10 mouse cellular contexts compared by ENCODE assay signal in the genomic region with DNA sequence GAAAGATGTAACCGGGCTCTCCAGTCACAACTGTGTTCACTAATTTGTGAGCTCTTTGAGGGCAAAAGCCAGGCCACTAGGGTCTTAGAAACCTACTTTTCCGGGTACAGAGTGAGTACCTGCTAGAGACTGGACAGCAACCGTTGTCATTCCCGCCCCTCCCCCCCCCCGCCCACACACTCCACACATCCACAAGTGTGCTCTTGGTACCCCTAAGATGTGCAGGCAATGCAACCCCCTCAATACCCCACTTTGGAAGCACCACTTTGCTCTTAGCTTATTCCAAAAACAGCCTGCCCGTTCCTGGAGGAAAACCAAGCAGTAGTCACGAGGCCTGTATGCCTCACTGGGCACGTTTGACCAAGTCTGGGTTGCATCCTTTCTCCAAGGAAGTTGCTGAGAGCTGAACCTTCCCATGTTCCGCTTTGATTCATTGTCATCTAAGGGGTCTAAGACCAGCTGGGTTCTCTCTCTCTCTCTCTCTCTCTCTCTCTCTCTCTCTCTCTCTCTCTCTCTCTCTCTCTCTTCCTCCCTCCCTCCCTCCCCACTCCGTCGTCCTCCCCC. TPM values are rescaled to one million over a fixed set of nuclear protein-coding genes. Genes with fewer than 3 reads are reported as not detected.
DNase-seq lines count a peak whose midpoint lies in the region; ATAC-seq and TF ChIP-seq lines count a peak whose summit lies in the region.
"Had no signal": no experiment of that assay in that cellular context is flagged by ENCODE, and none has a peak within 500 bp of the region (broad histone marks: within the 10 kb centered on the region; RNA-seq: fewer than 3 reads in every experiment).

No protein-coding gene starts in this region.

- WGBS in kidney, embryonic 14.5 days = 8% methylated on average over 8 of the region's 11 CpGs
- WGBS in kidney, adult 2 months = 11% methylated on average over 9 of the region's 11 CpGs
- WGBS in embryonic facial prominence, embryonic 15.5 days = 5% methylated on average over 9 of the region's 11 CpGs

- peak overlapping the region; percentile 9; the same call in 1 of the 2 replicates for H3K4me2 ChIP-seq in kidney, embryonic 14.5 days (replicated peaks; ENCODE audit: low read depth, low read length)
- peak overlapping the region; percentile 80 for H3K4me2 ChIP-seq in embryonic facial prominence, embryonic 15.5 days (replicated peaks)

- H3K4me3 ChIP-seq in kidney, embryonic 14.5 days (ENCODE audit: low read length) = no peak overlapping the region
- H3K4me3 ChIP-seq in kidney, adult 2 months (ENCODE audit: insufficient read depth, low read depth, low read length) = no peak overlapping the region
- H3K4me3 ChIP-seq in embryonic facial prominence, embryonic 15.5 days (replicated peaks) = no peak overlapping the region; the same call in 1 of the 2 replicates

- intact Hi-C loops in left cerebral cortex, postnatal 25 days (cut with DNase I) = loop anchor here (1.0 to 5.0 kb wide), 3 partner anchors 74 to 326 kb away; no protein-coding TSS in a partner anchor

- no peak for ATAC-seq in kidney, embryonic 14.5 days (ENCODE audit: low FRiP score, low TSS enrichment)
- ATAC-seq in embryonic facial prominence, embryonic 15.5 days (ENCODE audit: insufficient number of reproducible peaks, low FRiP score, low TSS enrichment, low read depth) = no peak

- H3K9me3 ChIP-seq in kidney, embryonic 14.5 days (ENCODE audit: control insufficient read depth, low read length) = no peaks in the 10 kb centered on the region
- H3K9me3 ChIP-seq in embryonic facial prominence, embryonic 15.5 days (replicated peaks) = no peaks in the 10 kb centered on the region

- no peak overlapping the region for H3K9ac ChIP-seq in kidney, embryonic 14.5 days (ENCODE audit: low read depth, low read length)
- H3K9ac ChIP-seq in embryonic facial prominence, embryonic 15.5 days = no peak overlapping the region

- H3K4me1 ChIP-seq in kidney, embryonic 14.5 days (ENCODE audit: control insufficient read depth, insufficient read depth, low read length) = peaks cover 11% of the 10 kb centered on the region
- no peaks in the 10 kb centered on the region for H3K4me1 ChIP-seq in kidney, adult 2 months (ENCODE audit: control insufficient read depth, insufficient read depth, low read length)
- H3K4me1 ChIP-seq in embryonic facial prominence, embryonic 15.5 days = peaks cover 39% of the 10 kb centered on the region

- H3K27ac ChIP-seq in kidney, embryonic 14.5 days (ENCODE audit: low read depth, low read length) = no peak overlapping the region
- no peak overlapping the region for H3K27ac ChIP-seq in kidney, adult 2 months (ENCODE audit: insufficient read depth, low read depth, low read length)
- H3K27ac ChIP-seq in embryonic facial prominence, embryonic 15.5 days (replicated peaks) = no peak overlapping the region

- H3K36me3 ChIP-seq in kidney, embryonic 14.5 days (ENCODE audit: control insufficient read depth, insufficient read depth, low read length) = no peaks in the 10 kb centered on the region
- no peaks in the 10 kb centered on the region for H3K36me3 ChIP-seq in kidney, adult 2 months (ENCODE audit: control insufficient read depth, insufficient read depth, low read length)
- no peaks in the 10 kb centered on the region for H3K36me3 ChIP-seq in embryonic facial prominence, embryonic 15.5 days
- H3K36me3 ChIP-seq: G1E had no signal

- H3K27me3 ChIP-seq in kidney, embryonic 14.5 days (ENCODE audit: control insufficient read depth, insufficient read depth, low read length) = peaks cover 61% of the 10 kb centered on the region
- no peaks in the 10 kb centered on the region for H3K27me3 ChIP-seq in kidney, adult 2 months (replicated peaks; ENCODE audit: control insufficient read depth, insufficient read depth, low read length)
- peaks cover 77% of the 10 kb centered on the region for H3K27me3 ChIP-seq in embryonic facial prominence, embryonic 15.5 days

- no peak for TF ChIP-seq CTCF in kidney, adult 2 months (conservative IDR thresholded peaks at IDR 0.05; ENCODE audit: insufficient read depth, insufficient read length, low read depth, low read length)

- TF ChIP-seq POLR2A in kidney, adult 2 months (IDR thresholded peaks at IDR 0.05; ENCODE audit: low read depth, low read length) = no peak

- DNase-seq in kidney, adult 2 months = no peak
- peak; percentile 63 to 86 for DNase-seq in left cerebral cortex, postnatal 25 days (ENCODE audit: low spot score in 2 of 2)
- peak; percentile 67 for DNase-seq in right cerebral cortex, postnatal 25 days
- no peak for DNase-seq in T-cell, adult 2 months (ENCODE audit: low spot score)
- DNase-seq in natural killer cell, adult 2 months (ENCODE audit: low spot score in 2 of 2) = no peak
- DNase-seq in thymus, adult 18-20 months = no peak

RNA-seq across cellular contexts. Expression of a gene that starts 3.1 kb away (rescaled TPM):
- polyA plus RNA-seq in kidney, embryonic 14.5 days (2014; fragmentation: Nextera tagmentation; extraction: Ambion mirVana) = 0.16 TPM in 1 of 2 replicates, not detected in the other
- not detected in 2 replicates for polyA plus RNA-seq in kidney, adult 2 months (2012; rRNA removed)
- 1.1 and 2.0 TPM in 2 replicates for polyA plus RNA-seq in embryonic facial prominence, embryonic 15.5 days (2015; fragmentation: Nextera tagmentation; extraction: Ambion mirVana)
- 100 to 1,000 TPM; 104 to 106 TPM for total RNA-seq in left cerebral cortex, postnatal 25 days (2021)
- polyA plus RNA-seq: G1E; liver, embryonic 16.5 days had no signal

Comparison
In these comparisons a context has a peak if more than half of its experiments do, and no peak if none do; other contexts are left out.
1. DNase-seq: peak in left cerebral cortex, postnatal 25 days (2 of 2) and right cerebral cortex, postnatal 25 days (single experiment); none in kidney, adult 2 months (single experiment), T-cell, adult 2 months (single experiment), natural killer cell, adult 2 months (0 of 2) and thymus, adult 18-20 months (0 of 2).